Mouse (Mus musculus) T-helper 2 cell (primary cell): ENCODE results near the gene Nck2.

Experiments used
- in situ Hi-C: fragments of 300-600 bp; cut with MboI, MseI; formaldehyde crosslinking; loops from one replicate; pipeline ENCODE4 v1.15.1; 2025; ENCODE audit warnings: high pct_unique_total_duplicates

The Nck2 gene

GRCm38 (mm10) chr1:43468978-43469377 is 24.6 kb downstream of the Nck2 start:
- in situ Hi-C loops: no loop called here

GRCm38 (mm10) chr1:43470421-43471179 is 26.2 kb downstream of the Nck2 start:
- in situ Hi-C loops: no loop called here

DNA sequence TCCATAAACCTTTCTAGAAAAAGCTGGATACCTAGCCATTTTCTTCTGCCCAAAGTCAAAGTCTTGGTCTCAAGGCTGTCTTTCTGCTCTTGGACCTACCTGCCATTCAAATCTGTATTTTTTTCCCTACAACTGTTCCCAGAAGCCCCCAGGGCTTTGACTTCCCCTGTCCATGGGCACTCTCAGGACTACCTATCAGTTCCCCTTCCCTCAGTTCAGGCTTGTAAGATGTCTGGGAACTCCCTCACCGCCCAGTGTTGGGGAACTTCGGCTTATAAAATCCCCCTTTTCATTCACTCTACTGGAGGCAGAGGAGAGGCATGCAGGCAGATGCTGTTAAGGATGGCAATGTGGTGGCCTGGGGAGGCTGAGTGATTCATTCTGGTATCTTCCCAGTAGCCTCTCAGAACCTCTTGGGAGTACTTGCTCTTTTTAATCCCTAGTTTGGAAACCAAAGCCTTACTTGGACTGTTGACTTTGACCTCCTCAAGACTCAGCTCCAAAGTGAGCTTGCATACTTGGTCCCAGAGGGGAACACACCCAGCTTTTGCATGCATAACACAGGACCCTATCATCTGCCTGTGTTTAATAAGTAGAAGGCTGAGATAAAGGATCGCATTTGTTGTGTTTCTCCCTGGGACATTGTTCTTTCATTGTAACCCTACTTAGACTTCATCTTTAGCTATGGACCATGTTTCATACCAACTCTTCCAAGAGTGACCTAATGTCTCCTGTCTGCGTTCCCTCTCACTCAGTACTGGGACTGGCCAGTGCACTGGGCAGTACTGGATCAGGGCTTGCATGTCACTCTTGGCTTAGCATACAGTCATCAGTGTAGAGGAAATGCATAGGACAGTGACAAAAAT is 27.0 kb downstream of the Nck2 start:
- in situ Hi-C loops: no loop called here

DNA sequence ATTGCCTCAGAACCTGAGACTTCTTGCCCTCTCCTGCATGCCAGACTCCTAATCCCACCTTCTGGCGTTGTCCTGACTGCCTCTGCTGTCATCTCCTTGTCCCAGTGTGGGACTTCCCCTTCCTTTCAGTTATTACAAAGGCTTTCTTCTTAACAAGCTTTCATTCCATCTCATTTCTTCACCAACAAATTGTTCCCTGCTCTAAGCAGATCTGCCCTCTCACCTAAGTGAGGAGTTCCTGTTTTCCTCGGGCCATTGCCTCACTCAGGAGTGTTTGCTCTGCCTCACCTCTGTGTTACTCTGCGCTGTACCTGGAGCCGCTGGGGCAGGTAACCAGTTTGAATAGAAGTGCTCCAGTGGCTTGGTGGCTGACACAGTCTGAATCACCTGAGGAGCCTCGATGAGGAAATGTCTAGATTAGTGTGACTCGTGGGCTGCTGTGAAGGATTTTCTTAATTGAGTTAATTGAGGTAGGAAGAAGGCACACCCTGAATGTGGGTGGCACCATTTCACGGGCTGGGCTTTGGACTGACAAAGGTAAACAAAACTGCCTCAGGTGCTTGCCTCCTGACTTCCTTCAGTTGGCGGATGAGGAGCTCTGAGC is 27.8 kb downstream of the Nck2 start:
- in situ Hi-C loops: no loop called here

- in situ Hi-C loops: no loop called here
Observed at GRCm38 (mm10) chr1:43473734-43474534, 29.6 kb downstream of the Nck2 start.

DNA sequence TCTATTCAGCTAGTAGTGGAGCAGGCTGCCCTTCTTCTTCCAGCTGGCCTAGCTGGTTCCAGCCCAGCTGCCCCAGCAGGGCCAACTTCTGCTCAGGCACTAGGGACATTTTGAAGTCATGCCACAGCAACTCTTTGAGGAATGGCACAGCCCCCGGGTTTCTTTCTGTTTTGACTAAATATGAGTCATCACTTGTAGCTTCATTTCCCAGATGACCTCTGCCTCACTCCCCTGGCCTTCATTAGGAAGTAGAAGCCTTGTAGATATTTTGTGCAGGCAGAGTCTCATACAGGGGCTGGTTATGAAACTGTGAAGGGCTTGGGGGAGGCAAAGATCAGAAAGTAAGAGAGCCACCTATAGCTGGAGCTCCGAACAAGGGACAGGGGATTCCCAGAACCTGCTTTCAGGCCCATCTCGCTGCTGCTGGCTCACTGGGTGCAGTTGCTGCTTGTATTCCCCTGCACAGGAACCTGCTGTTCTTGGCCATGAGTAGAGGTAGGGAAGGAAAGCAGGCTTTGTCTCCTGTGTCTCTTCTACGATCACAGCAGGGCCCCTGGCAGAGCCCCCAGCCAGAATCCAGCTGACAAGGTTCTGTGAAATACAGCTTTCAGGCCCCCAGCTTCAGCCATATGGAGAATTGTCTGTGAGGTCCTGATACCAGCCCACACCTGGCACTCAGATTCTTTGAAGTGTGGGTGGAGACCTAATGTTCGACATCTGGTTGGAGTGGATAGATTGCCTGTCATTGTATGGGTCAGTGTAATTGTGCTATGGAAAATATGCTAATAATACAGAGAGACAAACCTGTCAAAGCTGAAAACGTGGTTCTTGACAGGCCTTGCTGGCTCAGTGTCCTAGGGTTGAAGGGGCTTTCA is 30.4 kb downstream of the Nck2 start:
- in situ Hi-C loops: loop anchor here (5.0 kb wide), 2 partner anchors 43 to 68 kb away; no protein-coding TSS in a partner anchor

GRCm38 (mm10) chr1:43477954-43478353 is 33.6 kb downstream of the Nck2 start:
- in situ Hi-C loops: loop anchor here (5.0 kb wide), 2 partner anchors 39 to 64 kb away; no protein-coding TSS in a partner anchor

GRCm38 (mm10) chr1:43485204-43485603 is 40.8 kb downstream of the Nck2 start:
- in situ Hi-C loops: no loop called here

- in situ Hi-C loops: no loop called here
Observed at GRCm38 (mm10) chr1:43486500-43486899, 42.1 kb downstream of the Nck2 start.

DNA sequence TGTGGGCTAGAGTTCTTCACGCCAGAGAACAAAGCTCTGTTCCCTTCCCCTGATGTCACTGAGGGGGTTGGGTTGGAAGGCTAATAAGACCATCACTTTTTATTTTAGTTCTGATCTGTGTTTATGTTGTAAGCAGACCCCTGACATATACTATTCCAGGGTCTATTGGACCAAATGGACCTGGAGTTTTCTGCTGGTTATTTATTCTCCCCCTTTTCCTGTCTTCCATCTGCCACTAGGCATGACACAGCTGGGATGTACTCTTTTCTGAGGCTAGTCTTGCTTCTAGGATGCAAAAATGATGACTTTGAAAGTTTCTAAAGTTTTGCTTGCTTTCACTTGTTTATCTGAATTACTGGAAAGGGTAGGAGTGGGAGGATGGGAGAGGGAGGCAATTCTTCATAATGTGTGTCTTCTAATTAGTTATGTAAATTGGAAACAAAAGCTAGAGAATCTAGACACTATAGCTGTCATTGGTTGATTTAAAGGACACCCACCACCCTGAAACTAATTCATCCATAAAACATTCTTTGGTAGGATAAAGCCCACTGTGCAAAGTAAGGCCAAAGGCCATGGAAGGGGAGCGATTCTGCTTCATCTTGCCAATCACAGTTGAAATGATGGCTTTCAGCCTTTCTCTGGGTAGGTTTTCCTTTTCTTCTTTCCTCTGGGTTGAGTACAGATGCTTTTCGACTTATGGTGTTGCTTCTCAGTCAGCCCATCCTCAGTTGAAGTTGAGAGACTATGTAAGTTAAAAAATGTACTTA is 42.8 kb downstream of the Nck2 start:
- in situ Hi-C loops: no loop called here

DNA sequence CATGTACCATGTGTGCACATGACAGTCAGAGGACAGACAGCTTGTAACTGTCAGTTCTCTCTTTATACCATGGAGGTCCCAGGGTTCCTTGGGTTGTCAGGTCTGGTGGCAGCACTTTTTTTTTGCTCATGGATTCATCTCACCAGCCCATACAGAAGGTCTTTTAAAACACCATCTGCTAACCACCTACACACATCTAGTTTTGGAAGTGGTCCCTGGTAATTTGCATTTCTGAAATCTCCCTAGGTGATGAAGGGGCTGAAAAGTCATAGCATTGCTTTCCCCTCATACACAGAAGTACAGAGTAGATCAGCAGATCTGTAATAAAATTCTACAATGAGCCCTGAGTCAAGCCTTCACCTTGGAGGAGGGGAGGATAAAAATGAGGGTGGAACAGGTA is 44.9 kb downstream of the Nck2 start:
- in situ Hi-C loops: no loop called here

GRCm38 (mm10) chr1:43491506-43492269 is 47.3 kb downstream of the Nck2 start:
- in situ Hi-C loops: no loop called here

- in situ Hi-C loops: no loop called here
Observed at GRCm38 (mm10) chr1:43492803-43493437, 48.5 kb downstream of the Nck2 start.

DNA sequence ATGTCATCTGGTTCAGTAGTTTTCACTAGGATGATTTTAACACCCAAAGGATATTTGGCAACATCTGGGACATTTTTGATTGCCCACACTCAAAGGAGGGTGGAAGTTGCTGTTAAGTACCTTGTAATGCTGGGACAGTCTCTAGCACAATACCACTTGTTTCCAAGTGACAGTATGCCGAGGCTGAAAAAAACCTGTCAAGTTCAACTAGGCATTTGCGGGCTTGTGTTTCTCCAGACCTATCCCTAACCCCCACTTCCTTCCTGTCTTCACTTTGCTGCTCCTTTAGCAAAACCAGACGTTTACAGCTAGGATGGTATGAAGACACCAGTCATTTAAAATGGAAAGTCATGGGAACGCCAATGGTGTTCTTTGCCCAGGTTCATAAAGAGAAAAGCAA is 51.7 kb downstream of the Nck2 start:
- in situ Hi-C loops: no loop called here

DNA sequence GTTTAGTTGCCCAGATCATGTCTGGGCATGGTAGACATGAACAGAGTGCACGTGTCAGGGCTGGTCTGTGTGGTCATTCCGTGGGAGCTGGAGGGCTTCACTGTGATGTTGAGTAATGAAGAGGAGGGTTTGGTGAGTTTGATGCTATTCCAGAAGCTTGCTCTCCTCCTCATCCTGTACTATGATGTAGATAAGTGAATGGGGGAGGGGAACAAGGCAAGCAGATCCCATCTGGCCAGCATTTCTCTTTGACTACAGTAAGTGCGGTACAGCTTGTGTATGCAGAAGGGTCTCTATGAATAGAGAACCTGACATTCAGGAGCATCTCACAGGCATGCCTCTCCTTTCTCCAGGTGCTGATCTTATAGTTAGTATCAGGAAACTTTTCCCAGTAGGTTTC is 52.6 kb downstream of the Nck2 start:
- in situ Hi-C loops: no loop called here

DNA sequence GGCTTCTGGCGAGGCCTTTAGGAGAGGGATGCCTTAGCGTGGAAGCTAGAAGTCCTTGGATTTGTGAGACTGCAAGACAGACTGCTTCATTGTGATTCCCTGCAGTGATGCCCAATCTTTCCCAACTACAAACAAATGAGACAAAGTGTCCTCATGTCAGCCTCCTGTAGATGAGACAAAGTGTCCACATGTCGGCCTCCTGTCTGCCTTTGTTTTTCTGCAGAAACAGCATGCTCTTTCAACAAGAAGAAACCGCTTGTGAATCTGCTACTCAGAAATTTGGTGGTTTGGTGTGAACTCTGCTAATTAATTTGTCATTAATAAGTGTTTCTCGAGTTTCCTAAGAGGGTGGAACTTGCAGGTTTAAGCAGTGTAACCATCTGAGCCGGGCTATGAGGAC is 53.6 kb downstream of the Nck2 start:
- in situ Hi-C loops: no loop called here

- in situ Hi-C loops: no loop called here
Observed at GRCm38 (mm10) chr1:43500121-43500520, 55.7 kb downstream of the Nck2 start.

GRCm38 (mm10) chr1:43501143-43501919 is 57.0 kb downstream of the Nck2 start:
- in situ Hi-C loops: no loop called here
